Comparison of ENCODE assay signal across 7 mouse cellular contexts in genomic region chr2:167605178-167605794, GRCm38 (mm10). TPM values are rescaled to one million over a fixed set of nuclear protein-coding genes. Genes with fewer than 3 reads are reported as not detected.
DNase-seq lines count a peak whose midpoint lies in the region; ATAC-seq and TF ChIP-seq lines count a peak whose summit lies in the region.

No protein-coding gene starts in this region.

- no peaks in the 10 kb centered on the region for H3K27me3 ChIP-seq in embryonic facial prominence, embryonic 13.5 days
- H3K27me3 ChIP-seq in limb, embryonic 13.5 days, result no peaks in the 10 kb centered on the region
- no peaks in the 10 kb centered on the region for H3K27me3 ChIP-seq in midbrain, postnatal 0 days (ENCODE audit: insufficient read depth, low read length)

- no peak overlapping the region for H3K27ac ChIP-seq in embryonic facial prominence, embryonic 13.5 days
- no peak overlapping the region for H3K27ac ChIP-seq in limb, embryonic 13.5 days
- no peak overlapping the region for H3K27ac ChIP-seq in midbrain, postnatal 0 days (ENCODE audit: low read depth, low read length)

- H3K36me3 ChIP-seq in embryonic facial prominence, embryonic 13.5 days, result peaks cover 23% of the 10 kb centered on the region
- peaks cover 30% of the 10 kb centered on the region for H3K36me3 ChIP-seq in limb, embryonic 13.5 days
- peaks cover 17% of the 10 kb centered on the region; the same call in 1 of the 2 replicates for H3K36me3 ChIP-seq in midbrain, postnatal 0 days (ENCODE audit: insufficient read depth, low read length)

- H3K4me2 ChIP-seq in embryonic facial prominence, embryonic 13.5 days, result no peak overlapping the region
- H3K4me2 ChIP-seq in limb, embryonic 13.5 days (replicated peaks), result no peak overlapping the region
- no peak overlapping the region for H3K4me2 ChIP-seq in midbrain, postnatal 0 days (ENCODE audit: low read depth, low read length, poor library complexity, severe bottlenecking)

- peak; percentile 93 for TF ChIP-seq CTCF in midbrain, postnatal 0 days (IDR thresholded peaks at IDR 0.05)

- ATAC-seq in embryonic facial prominence, embryonic 13.5 days (ENCODE audit: insufficient number of reproducible peaks, insufficient read depth, low FRiP score, low TSS enrichment, low read depth), result peak; percentile 54; the same call in 1 of the 2 replicates
- peak; percentile 62 for ATAC-seq in limb, embryonic 13.5 days (ENCODE audit: low FRiP score, low read depth)
- ATAC-seq in midbrain, postnatal 0 days (ENCODE audit: low FRiP score), result no peak; the same call in 1 of the 2 replicates

- no peaks in the 10 kb centered on the region for H3K9me3 ChIP-seq in embryonic facial prominence, embryonic 13.5 days
- no peaks in the 10 kb centered on the region for H3K9me3 ChIP-seq in limb, embryonic 13.5 days
- H3K9me3 ChIP-seq in midbrain, postnatal 0 days (ENCODE audit: low read length), result no peaks in the 10 kb centered on the region

- peaks cover 31% of the 10 kb centered on the region for H3K4me1 ChIP-seq in embryonic facial prominence, embryonic 13.5 days
- peaks cover 26% of the 10 kb centered on the region for H3K4me1 ChIP-seq in limb, embryonic 13.5 days
- no peaks in the 10 kb centered on the region for H3K4me1 ChIP-seq in midbrain, postnatal 0 days (ENCODE audit: insufficient read depth, low read length)

- DNase-seq in adrenal gland, postnatal 36 days, result peak; percentile 92 to 93
- peak; percentile 79 to 89 for DNase-seq in heart, adult 9 months (ENCODE audit: low spot score in 2 of 2)
- DNase-seq in kidney, adult 9 months, result peak; percentile 94
- peak; percentile 89 for DNase-seq in midbrain, postnatal 0 days (ENCODE audit: low spot score)
- peak; percentile 77 to 86 for DNase-seq in spleen, postnatal 14 days (ENCODE audit: low spot score in 2 of 2)

- no peak overlapping the region for H3K9ac ChIP-seq in embryonic facial prominence, embryonic 13.5 days
- no peak overlapping the region for H3K9ac ChIP-seq in limb, embryonic 13.5 days
- no peak overlapping the region for H3K9ac ChIP-seq in midbrain, postnatal 0 days (replicated peaks; ENCODE audit: low read length, poor library complexity, severe bottlenecking)

- WGBS in embryonic facial prominence, embryonic 13.5 days, result 29% methylated on average over 11 of the region's 11 CpGs
- WGBS in limb, embryonic 13.5 days, result 26% methylated on average over 11 of the region's 11 CpGs
- WGBS in midbrain, postnatal 0 days, result 31% methylated on average over 11 of the region's 11 CpGs

- no peak overlapping the region for H3K4me3 ChIP-seq in embryonic facial prominence, embryonic 13.5 days
- H3K4me3 ChIP-seq in limb, embryonic 13.5 days, result no peak overlapping the region
- H3K4me3 ChIP-seq in midbrain, postnatal 0 days (ENCODE audit: low read depth, low read length), result no peak overlapping the region

RNA-seq across cellular contexts. Expression of gene Ube2v1, which starts 26.6 kb away (rescaled TPM):
- 100 to 1,000 TPM; 195 to 197 TPM for total RNA-seq in adrenal gland, postnatal 36 days (2021)
- polyA plus RNA-seq in embryonic facial prominence, embryonic 13.5 days (2015; fragmentation: Nextera tagmentation; extraction: Ambion mirVana), result 243 and 262 TPM in 2 replicates
- 268 and 284 TPM in 2 replicates for polyA plus RNA-seq in limb, embryonic 13.5 days (2015; fragmentation: Nextera tagmentation; extraction: Ambion mirVana)
- 191 and 233 TPM in 2 replicates for total RNA-seq in midbrain, postnatal 0 days (2014; rRNA removed)
- 402 and 414 TPM in 2 replicates for polyA plus RNA-seq in midbrain, postnatal 0 days (2015; fragmentation: Nextera tagmentation; extraction: Ambion mirVana)

RNA-seq across cellular contexts. Expression of gene Gm20431, which starts 56.0 kb away (rescaled TPM):
- total RNA-seq in adrenal gland, postnatal 36 days (2021), result 10 to 100 TPM in 1 of 2 experiments, 1 to 10 TPM in 1; 8.9 to 25.9 TPM
- 9.4 and 13.4 TPM in 2 replicates for polyA plus RNA-seq in embryonic facial prominence, embryonic 13.5 days (2015; fragmentation: Nextera tagmentation; extraction: Ambion mirVana)
- polyA plus RNA-seq in limb, embryonic 13.5 days (2015; fragmentation: Nextera tagmentation; extraction: Ambion mirVana), result 6.2 and 11.2 TPM in 2 replicates
- not detected in 2 replicates for total RNA-seq in midbrain, postnatal 0 days (2014; rRNA removed)
- 11.2 and 12.0 TPM in 2 replicates for polyA plus RNA-seq in midbrain, postnatal 0 days (2015; fragmentation: Nextera tagmentation; extraction: Ambion mirVana)
